Mouse (Mus musculus) kidney, embryonic 16.5 days (tissue): ENCODE data around the gene Tbxa2r. TPM values are rescaled to one million over a fixed set of nuclear protein-coding genes. Genes with fewer than 3 reads are reported as not detected.

Experiments
- ATAC-seq: fragments of 200-750 bp; cut with Nextera tagmentation; 2 replicates; pipeline ENCODE4 v1.8.0; 2017; ENCODE audit warnings: moderate TSS enrichment; ENCODE audit not compliant: low FRiP score, low TSS enrichment
- H3K27ac ChIP-seq: fragments of 300-500 bp; sonication (generic); 2 replicates; pipeline ENCODE4 v1.5.1; 2014; ENCODE audit warnings: low read length
- H3K27me3 ChIP-seq: fragments of 300-500 bp; sonication (generic); 2 replicates; pipeline ENCODE4 v1.6.1; 2014; ENCODE audit warnings: low read length, control low read depth, mixed read lengths; ENCODE audit not compliant: insufficient read depth
- H3K36me3 ChIP-seq: fragments of 300-500 bp; sonication (generic); 2 replicates; pipeline ENCODE4 v1.6.1; 2014; ENCODE audit warnings: low read length, control low read depth, mixed read lengths; ENCODE audit not compliant: insufficient read depth
- H3K4me1 ChIP-seq: fragments of 300-500 bp; sonication (generic); 2 replicates; pipeline ENCODE4 v1.6.1; 2014; ENCODE audit warnings: low read length, control low read depth, mixed read lengths; ENCODE audit not compliant: insufficient read depth
- H3K4me2 ChIP-seq: fragments of 300-500 bp; sonication (generic); replicated peaks from 2 replicates; pipeline ENCODE4 v1.6.1; 2014; ENCODE audit warnings: low read depth, low read length
- H3K4me3 ChIP-seq: fragments of 300-500 bp; sonication (generic); 2 replicates; pipeline ENCODE4 v1.5.1; 2014; ENCODE audit warnings: mild to moderate bottlenecking, low read length
- H3K9ac ChIP-seq: fragments of 300-500 bp; sonication (generic); replicated peaks from 2 replicates; pipeline ENCODE4 v1.6.1; 2014; ENCODE audit warnings: low read length
- H3K9me3 ChIP-seq: fragments of 300-500 bp; sonication (generic); 2 replicates; pipeline ENCODE4 v1.6.1; 2016; ENCODE audit warnings: low read length, control low read depth
- WGBS: fragments of 180-500 bp; shearing (Covaris S2); extraction: QIAGEN DNeasy Blood & Tissue Kit; methylation state at CpG from one replicate; pipeline ENCODE4 v1.1.7; 2014; 5-methylcytosine and 5-hydroxymethylcytosine counted together
- polyA plus RNA-seq: library from polyadenylated mRNA; unstranded; fragments of >200 nt; fragmentation: Nextera tagmentation; extraction: Ambion mirVana; gene quantifications from 2 replicates; pipeline ENCODE4 v1.2.1, GENCODE M21; 2015

The Tbxa2r gene
- polyA plus RNA-seq, 1 experiment from 2014 or later, result 20.2 TPM

GRCm38 (mm10) chr10:81384605-81384982 is 56.1 kb downstream of the Tbxa2r start:
- H3K9ac ChIP-seq, result peak overlapping the region; percentile 89
- no peaks in the 10 kb centered on the region for H3K27me3 ChIP-seq
- 0% methylated on average over 19 of the region's 19 CpGs for WGBS

More at GRCm38 (mm10) chr10:81384605-81384982, 56.1 kb downstream of the Tbxa2r start:
- Histone ChIP-seq H3K4me3 (peak overlapping the region; percentile 94), H3K36me3 (peaks cover 26% of the 10 kb centered on the region), H3K4me2 (peak overlapping the region; percentile 94), H3K9me3 (no peaks in the 10 kb centered on the region), H3K27ac (peak overlapping the region; percentile 85), H3K4me1 (peaks cover 16% of the 10 kb centered on the region)
- ATAC-seq, result peak; percentile 23

Other genes with a start within 250 kb of the Tbxa2r start
- gene Creb3l3, start 229.9 kb upstream of the Tbxa2r start, polyA plus RNA-seq, result 0.24 and 0.29 TPM in 2 replicates
- 195 and 207 TPM in 2 replicates for gene Map2k2, start 222.8 kb upstream of the Tbxa2r start, polyA plus RNA-seq
- 24.4 and 25.2 TPM in 2 replicates for gene Zbtb7a, start 193.5 kb upstream of the Tbxa2r start, polyA plus RNA-seq
- gene Pias4, start 160.8 kb upstream of the Tbxa2r start, polyA plus RNA-seq, result 51.0 and 56.2 TPM in 2 replicates
- gene Eef2, start 152.1 kb upstream of the Tbxa2r start, polyA plus RNA-seq, result 663 and 672 TPM in 2 replicates
- gene Dapk3, start 145.7 kb upstream of the Tbxa2r start, polyA plus RNA-seq, result 38.4 and 39.3 TPM in 2 replicates
- not detected in 2 replicates for gene 4930442H23Rik, start 144.9 kb upstream of the Tbxa2r start, polyA plus RNA-seq
- gene Nmrk2, start 126.7 kb upstream of the Tbxa2r start, polyA plus RNA-seq, result not detected in 2 replicates
- gene Atcay, start 97.9 kb upstream of the Tbxa2r start, polyA plus RNA-seq, result 0.14 and 0.33 TPM in 2 replicates
- 7.1 and 7.8 TPM in 2 replicates for gene Zfr2, start 95.6 kb upstream of the Tbxa2r start, polyA plus RNA-seq
- gene Matk, start 75.8 kb upstream of the Tbxa2r start, polyA plus RNA-seq, result 8.2 and 8.9 TPM in 2 replicates
- 218 and 238 TPM in 2 replicates for gene Mrpl54, start 61.8 kb upstream of the Tbxa2r start, polyA plus RNA-seq
- gene Apba3, start 61.8 kb upstream of the Tbxa2r start, polyA plus RNA-seq, result 88.6 and 88.7 TPM in 2 replicates
- 21.9 and 22.6 TPM in 2 replicates for gene Tjp3, start 37.1 kb upstream of the Tbxa2r start, polyA plus RNA-seq
- gene Pip5k1c, start 35.8 kb upstream of the Tbxa2r start, polyA plus RNA-seq, result 62.9 and 63.9 TPM in 2 replicates
- 42.3 and 43.2 TPM in 2 replicates for gene Cactin, start 7.6 kb upstream of the Tbxa2r start, polyA plus RNA-seq
- 0.09 TPM in 2 replicates for gene Gipc3, start 14.5 kb downstream of the Tbxa2r start, polyA plus RNA-seq
- 90.6 and 94.5 TPM in 2 replicates for gene Hmg20b, start 21.7 kb downstream of the Tbxa2r start, polyA plus RNA-seq
- 9.8 and 12.5 TPM in 2 replicates for gene Mfsd12, start 28.8 kb downstream of the Tbxa2r start, polyA plus RNA-seq
- gene 4930404N11Rik, start 37.1 kb downstream of the Tbxa2r start, polyA plus RNA-seq, result 0.98 and 1.2 TPM in 2 replicates
- gene Fzr1, start 49.8 kb downstream of the Tbxa2r start, polyA plus RNA-seq, result 111 and 115 TPM in 2 replicates
- 87.6 and 104 TPM in 2 replicates for gene Dohh, start 55.7 kb downstream of the Tbxa2r start, polyA plus RNA-seq
- gene Gm48551, start 55.7 kb downstream of the Tbxa2r start, polyA plus RNA-seq, result 5.0 and 5.2 TPM in 2 replicates
- gene Gm48552, start 60.3 kb downstream of the Tbxa2r start, polyA plus RNA-seq, result 1.4 and 1.6 TPM in 2 replicates
- 42.7 and 44.1 TPM in 2 replicates for gene Smim24, start 64.3 kb downstream of the Tbxa2r start, polyA plus RNA-seq
- 87.8 and 92.0 TPM in 2 replicates for gene Nfic, start 126.9 kb downstream of the Tbxa2r start, polyA plus RNA-seq
- gene Celf5, start 154.0 kb downstream of the Tbxa2r start, polyA plus RNA-seq, result 0.29 and 0.67 TPM in 2 replicates
- 107 and 112 TPM in 2 replicates for gene Ncln, start 167.7 kb downstream of the Tbxa2r start, polyA plus RNA-seq
- 1.5 and 1.7 TPM in 2 replicates for gene S1pr4, start 171.4 kb downstream of the Tbxa2r start, polyA plus RNA-seq
- 0.70 and 0.98 TPM in 2 replicates for gene Gna15, start 195.5 kb downstream of the Tbxa2r start, polyA plus RNA-seq
- 92.3 and 92.7 TPM in 2 replicates for gene Gna11, start 216.5 kb downstream of the Tbxa2r start, polyA plus RNA-seq
- gene Aes, start 230.8 kb downstream of the Tbxa2r start, polyA plus RNA-seq, result 322 and 487 TPM in 2 replicates
- gene Tle2, start 245.8 kb downstream of the Tbxa2r start, polyA plus RNA-seq, result 41.0 and 52.0 TPM in 2 replicates